Mouse (Mus musculus) megakaryocyte, embryonic 14.5 days (primary cell): Measurements from ENCODE around the gene Ccnl2.

ENCODE experiments used
- FLI1 ChIP-seq: IDR thresholded peaks from 2 replicates; pipeline ENCODE4 v1.6.1; 2012; ENCODE audit warnings: low read length, inconsistent platforms, mixed read lengths
- GATA1 ChIP-seq: IDR thresholded peaks from 3 replicates; pipeline ENCODE4 v1.6.1; 2012; ENCODE audit warnings: mixed read lengths, low read length, inconsistent platforms, borderline replicate concordance

GRCm38 (mm10) chr4:155784081-155784701 lies 28.1 kb upstream of the Ccnl2 start:
- TF ChIP-seq GATA1 (no peak), FLI1 (no peak)
